Mouse (Mus musculus) midbrain, embryonic 11.5 days (tissue): ENCODE measurements around the gene Pofut2. TPM values are rescaled to one million over a fixed set of nuclear protein-coding genes. Genes with fewer than 3 reads are reported as not detected.
A peak's percentile ranks its signal among the peaks of the same experiment; 100 is the strongest.

ENCODE experiments used
- ATAC-seq: fragments of 200-750 bp; cut with Nextera tagmentation; 2 replicates; pipeline ENCODE4 v1.8.0; 2017; ENCODE audit warnings: moderate TSS enrichment, moderate library complexity; ENCODE audit not compliant: low FRiP score
- DNase-seq: peaks from one replicate; pipeline ENCODE4 v3.0.0; 2015; ENCODE audit warnings: low spot score; ENCODE audit errors: missing footprints
- H3K27ac ChIP-seq: fragments of 300-500 bp; sonication (generic); 2 replicates; pipeline ENCODE4 v1.5.1; 2014; ENCODE audit warnings: low read depth, low read length
- H3K27me3 ChIP-seq: fragments of 300-500 bp; sonication (generic); 2 replicates; pipeline ENCODE4 v1.6.1; 2014; ENCODE audit warnings: mild to moderate bottlenecking, low read length, moderate library complexity, mixed read lengths; ENCODE audit not compliant: control insufficient read depth, insufficient read depth
- H3K36me3 ChIP-seq: fragments of 300-500 bp; sonication (generic); 2 replicates; pipeline ENCODE4 v1.6.1; 2014; ENCODE audit warnings: mild to moderate bottlenecking, low read length, moderate library complexity, mixed read lengths; ENCODE audit not compliant: control insufficient read depth, insufficient read depth
- H3K4me1 ChIP-seq: fragments of 300-500 bp; sonication (generic); 2 replicates; pipeline ENCODE4 v1.6.1; 2014; ENCODE audit warnings: low read length; ENCODE audit not compliant: control insufficient read depth, insufficient read depth
- H3K4me2 ChIP-seq: fragments of 300-500 bp; sonication (generic); 2 replicates; pipeline ENCODE4 v1.6.1; 2014; ENCODE audit warnings: mild to moderate bottlenecking, moderate library complexity
- H3K4me3 ChIP-seq: fragments of 300-500 bp; sonication (generic); 2 replicates; pipeline ENCODE4 v1.5.1; 2014; ENCODE audit warnings: low read depth, low read length
- H3K9ac ChIP-seq: fragments of 300-500 bp; sonication (generic); 2 replicates; pipeline ENCODE4 v1.6.1; 2014; ENCODE audit warnings: low read length
- H3K9me3 ChIP-seq: fragments of 300-500 bp; sonication (generic); 2 replicates; pipeline ENCODE4 v1.6.1; 2016; ENCODE audit warnings: low read length; ENCODE audit not compliant: control insufficient read depth
- WGBS: fragments of 180-500 bp; shearing (Covaris S2); extraction: QIAGEN DNeasy Blood & Tissue Kit; methylation state at CpG from one replicate; pipeline ENCODE4 v1.1.7; 2014; 5-methylcytosine and 5-hydroxymethylcytosine counted together
- polyA plus RNA-seq: library from polyadenylated mRNA; unstranded; fragments of >200 nt; fragmentation: Nextera tagmentation; extraction: Ambion mirVana; gene quantifications from 2 replicates; pipeline ENCODE4 v1.2.1, GENCODE M21; 2014

Pofut2 gene
- polyA plus RNA-seq, 1 experiment from 2014 or later = 69.7 TPM

DNA sequence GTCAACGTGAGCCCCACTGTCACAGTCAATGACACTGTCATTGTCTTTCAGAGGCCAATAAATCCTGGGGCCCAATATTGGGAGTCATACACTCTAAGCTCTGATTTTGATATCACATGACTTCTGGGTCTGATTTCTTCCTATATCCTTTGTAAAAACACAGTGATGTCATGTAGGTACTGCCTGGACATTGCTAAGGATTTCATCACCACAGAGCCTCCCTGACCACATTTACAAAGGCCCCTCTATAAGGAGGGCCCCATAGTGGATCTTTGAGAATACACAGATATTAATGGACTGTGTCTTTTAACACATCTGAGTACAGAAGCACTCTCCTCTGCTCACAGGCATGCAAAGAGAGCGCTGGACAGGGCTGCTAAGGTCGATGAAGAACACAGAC is 16.6 kb upstream of the Pofut2 start:
- H3K27me3 ChIP-seq = no peaks in the 10 kb centered on the region
- ATAC-seq (no peak), DNase-seq (no peak)
- H3K9me3 ChIP-seq = no peaks in the 10 kb centered on the region
- no peaks in the 10 kb centered on the region for H3K4me1 ChIP-seq
- H3K9ac ChIP-seq = no peak overlapping the region
- no peak overlapping the region for H3K27ac ChIP-seq
- 81% methylated on average over 3 of the region's 3 CpGs for WGBS
- H3K4me3 ChIP-seq = no peak overlapping the region
- H3K36me3 ChIP-seq = no peaks in the 10 kb centered on the region
- H3K4me2 ChIP-seq = no peak overlapping the region

DNA sequence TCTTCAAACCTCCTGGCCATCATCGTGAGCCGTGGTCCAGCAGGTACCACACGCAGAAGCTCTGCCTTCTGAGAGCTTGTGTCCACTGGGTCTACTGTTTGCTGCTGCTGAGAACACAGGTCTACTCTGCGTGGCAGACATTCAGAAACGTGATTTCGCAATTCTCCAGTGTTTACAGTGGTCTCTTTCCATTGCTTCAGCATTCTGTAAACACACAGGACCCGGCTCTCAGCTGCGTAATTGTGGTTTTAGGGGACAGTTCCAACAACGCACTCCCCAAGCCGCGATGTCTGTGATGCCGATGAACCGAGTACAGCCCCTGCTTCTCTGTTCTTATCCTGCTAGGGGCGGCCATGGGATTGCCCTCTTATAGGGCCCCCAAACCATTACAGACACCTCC is 16.1 kb upstream of the Pofut2 start:
- ATAC-seq = no peak
- Histone ChIP-seq H3K4me1 (no peaks in the 10 kb centered on the region), H3K9me3 (no peaks in the 10 kb centered on the region), H3K9ac (no peak overlapping the region), H3K27me3 (no peaks in the 10 kb centered on the region), H3K4me2 (no peak overlapping the region), H3K4me3 (no peak overlapping the region), H3K27ac (no peak overlapping the region), H3K36me3 (no peaks in the 10 kb centered on the region)
- WGBS = 94% methylated on average over 14 of the region's 14 CpGs
- DNase-seq = no peak

DNA sequence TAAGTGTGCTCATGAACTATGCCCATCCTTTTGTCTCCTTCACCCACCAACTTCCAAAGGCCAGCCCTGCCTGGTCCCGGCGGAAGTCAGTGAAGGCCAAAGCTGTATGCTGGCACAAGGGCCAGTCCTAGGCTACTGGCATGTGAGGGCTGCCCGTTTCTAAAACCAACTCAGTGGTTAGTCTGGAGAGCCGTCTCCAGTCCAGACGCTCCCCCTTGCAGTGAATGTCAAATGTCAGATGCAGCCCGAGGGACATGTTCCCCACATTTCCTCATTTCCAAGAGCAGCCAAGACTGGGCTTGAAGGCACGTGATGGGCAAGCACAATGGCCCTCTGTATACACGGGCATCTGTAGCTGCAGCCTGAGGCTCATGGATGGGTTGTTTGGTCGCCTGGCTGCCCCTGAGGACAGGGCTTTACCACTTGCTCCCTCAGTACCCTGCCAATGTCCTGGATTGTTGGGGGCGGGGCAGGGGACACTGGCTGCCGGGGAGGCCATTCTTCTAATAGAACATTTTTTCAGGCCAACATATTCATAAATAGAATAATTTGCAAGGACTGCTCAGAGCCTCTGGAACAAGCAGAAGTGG is 15.4 kb upstream of the Pofut2 start:
- Histone ChIP-seq H3K9ac (no peak overlapping the region), H3K9me3 (no peaks in the 10 kb centered on the region), H3K36me3 (no peaks in the 10 kb centered on the region), H3K27me3 (no peaks in the 10 kb centered on the region), H3K4me1 (no peaks in the 10 kb centered on the region), H3K4me2 (no peak overlapping the region), H3K27ac (no peak overlapping the region), H3K4me3 (no peak overlapping the region)
- no peak for ATAC-seq
- 75% methylated on average over 11 of the region's 11 CpGs for WGBS
- DNase-seq = peak; percentile 28

DNA sequence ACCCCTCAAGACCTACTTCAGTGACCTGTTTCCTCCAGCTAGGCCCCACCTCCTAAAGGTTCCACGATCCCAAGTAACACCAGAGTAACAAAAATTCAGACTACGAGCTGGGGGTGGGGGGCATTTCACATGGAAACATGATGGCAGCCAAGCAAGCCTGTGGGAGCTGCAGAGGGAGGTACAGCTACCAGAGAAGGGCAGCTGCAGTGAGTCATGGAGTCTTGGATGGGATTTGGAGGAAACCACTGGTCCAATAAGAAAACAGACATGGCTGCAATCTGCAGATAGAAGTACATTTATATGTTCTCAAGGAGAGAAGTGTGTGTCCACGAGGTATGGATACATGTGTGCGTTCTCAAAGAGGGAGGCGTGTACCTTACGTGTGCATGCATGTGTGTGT is 14.2 kb upstream of the Pofut2 start:
- no peak overlapping the region for H3K4me2 ChIP-seq
- DNase-seq (no peak), ATAC-seq (no peak)
- no peak overlapping the region for H3K9ac ChIP-seq
- no peaks in the 10 kb centered on the region for H3K4me1 ChIP-seq
- no peaks in the 10 kb centered on the region for H3K27me3 ChIP-seq
- no peaks in the 10 kb centered on the region for H3K36me3 ChIP-seq
- no peak overlapping the region for H3K4me3 ChIP-seq
- no peak overlapping the region for H3K27ac ChIP-seq
- 95% methylated on average over 6 of the region's 6 CpGs for WGBS
- H3K9me3 ChIP-seq = no peaks in the 10 kb centered on the region

DNA sequence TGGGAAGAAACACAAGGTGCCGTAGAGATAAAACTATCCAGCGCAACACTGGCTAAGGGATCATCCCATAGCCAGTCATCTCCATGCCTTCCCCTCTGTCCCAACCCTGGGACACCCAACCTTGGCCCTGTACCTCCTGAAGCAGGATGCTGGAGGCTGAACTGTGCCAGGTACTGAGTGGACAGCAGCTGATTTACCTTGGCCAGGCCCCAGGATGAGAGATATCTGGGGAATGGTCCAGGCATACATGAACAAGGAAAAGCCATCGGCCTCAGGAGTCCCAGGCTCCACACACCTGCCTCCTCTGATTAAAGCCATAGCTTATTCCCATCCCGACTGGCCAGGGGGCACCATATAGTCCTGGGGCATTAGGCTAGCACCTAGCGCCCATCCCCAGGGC is 12.0 kb upstream of the Pofut2 start:
- Histone ChIP-seq H3K9ac (no peak overlapping the region), H3K4me3 (no peak overlapping the region), H3K27ac (no peak overlapping the region), H3K4me2 (no peak overlapping the region), H3K4me1 (peaks cover 2% of the 10 kb centered on the region; the same call in 1 of the 2 replicates), H3K36me3 (no peaks in the 10 kb centered on the region), H3K9me3 (no peaks in the 10 kb centered on the region), H3K27me3 (no peaks in the 10 kb centered on the region; the same call in 1 of the 2 replicates)
- 86% methylated on average over 5 of the region's 5 CpGs for WGBS
- DNase-seq (peak; percentile 76), ATAC-seq (no peak)

DNA sequence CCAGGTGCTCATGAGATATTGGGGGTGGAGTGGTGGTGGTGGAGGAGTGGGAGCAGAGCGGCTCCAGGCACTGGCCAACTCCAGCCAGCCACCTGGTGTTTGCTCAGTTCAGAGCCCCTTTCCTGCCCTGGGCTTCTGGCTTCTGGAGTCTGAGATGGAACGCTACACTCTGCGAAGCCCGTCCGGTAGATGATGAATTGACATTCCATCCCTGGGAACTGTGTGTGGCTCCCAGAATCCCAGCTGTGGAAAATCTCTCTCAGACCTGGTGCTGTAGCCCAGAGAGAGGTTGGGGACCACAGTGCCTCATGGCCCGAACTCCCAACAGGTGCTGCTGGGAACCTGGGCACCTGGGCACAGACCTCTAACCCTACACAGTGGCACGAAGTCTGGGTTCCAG is 11.3 kb upstream of the Pofut2 start:
- ATAC-seq (no peak), DNase-seq (peak; percentile 67)
- no peak overlapping the region for H3K4me2 ChIP-seq
- WGBS = 82% methylated on average over 7 of the region's 7 CpGs
- H3K4me3 ChIP-seq = no peak overlapping the region
- H3K27ac ChIP-seq = no peak overlapping the region
- no peaks in the 10 kb centered on the region for H3K36me3 ChIP-seq
- H3K9ac ChIP-seq = no peak overlapping the region
- no peaks in the 10 kb centered on the region for H3K9me3 ChIP-seq
- H3K27me3 ChIP-seq = no peaks in the 10 kb centered on the region; the same call in 1 of the 2 replicates
- peaks cover 5% of the 10 kb centered on the region; the same call in 1 of the 2 replicates for H3K4me1 ChIP-seq

DNA sequence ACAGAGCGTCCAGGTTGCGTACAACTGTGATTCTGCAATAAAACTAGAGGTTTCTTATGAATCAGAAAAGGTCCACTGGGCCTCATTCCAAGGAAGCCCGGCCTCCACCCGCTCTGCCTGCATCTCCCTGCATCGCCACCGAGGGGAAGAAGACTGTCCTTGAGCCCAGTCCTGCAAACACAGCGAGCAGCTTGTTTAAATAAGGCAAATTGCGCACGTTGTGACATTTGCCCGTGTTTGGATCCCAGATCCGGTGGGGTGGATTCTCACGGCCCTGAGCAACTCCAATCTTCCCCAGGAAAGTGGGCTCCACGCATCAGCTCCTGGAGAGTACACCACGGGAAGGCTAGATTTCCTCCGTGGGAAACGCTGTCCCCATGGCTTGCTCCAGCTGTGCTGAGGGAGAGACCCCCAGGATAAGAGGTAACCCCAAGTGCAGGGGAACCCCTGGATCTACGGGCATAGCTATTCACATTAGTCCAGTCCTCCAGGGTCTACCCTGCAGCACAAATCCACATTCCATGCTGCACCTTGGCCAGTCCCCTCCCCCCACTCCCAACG is 7.7 kb upstream of the Pofut2 start:
- WGBS = 58% methylated on average over 18 of the region's 18 CpGs

DNA sequence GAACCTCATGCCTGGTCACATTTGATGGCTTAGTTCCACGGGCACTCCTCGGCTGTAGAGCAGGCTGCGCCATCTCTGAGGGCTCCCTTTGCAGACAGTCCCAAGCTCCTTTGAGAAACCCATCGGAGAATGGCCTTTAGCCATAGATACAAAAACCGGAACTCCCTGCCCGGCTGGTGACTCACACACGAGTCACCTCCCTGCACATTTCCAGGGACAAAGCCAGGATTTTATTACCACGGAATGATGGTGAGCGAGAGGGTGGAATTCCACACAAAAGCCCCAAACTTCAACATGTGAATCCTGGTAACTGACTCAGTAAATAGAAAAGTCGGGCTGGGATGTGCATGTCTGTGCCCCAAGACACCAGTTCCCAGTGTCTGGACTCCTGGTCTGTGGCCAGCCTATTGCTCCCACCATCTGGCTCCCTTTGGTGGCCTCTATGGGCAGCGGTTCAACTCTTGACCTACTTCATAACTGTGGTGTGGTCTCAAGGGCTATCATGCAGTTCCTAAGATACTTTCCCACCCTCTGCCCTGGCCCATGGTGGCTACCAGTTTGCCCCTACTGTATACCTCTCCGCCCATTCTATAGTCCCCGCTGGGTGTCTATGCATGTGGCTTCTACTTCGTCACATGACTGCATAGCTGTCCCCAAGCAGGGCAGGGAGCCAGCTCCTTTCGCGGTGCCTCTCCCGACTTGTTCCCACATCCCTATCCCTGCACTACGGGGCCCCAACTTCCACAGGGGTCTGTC is 7.1 kb upstream of the Pofut2 start:
- DNase-seq = no peak
- ATAC-seq = 0 out of 2 replicates have a peak, but pooled peaks have one; percentile 15
- H3K4me3 ChIP-seq = no peak overlapping the region
- WGBS = 78% methylated on average over 18 of the region's 18 CpGs
- no peaks in the 10 kb centered on the region for H3K36me3 ChIP-seq
- H3K27me3 ChIP-seq = no peaks in the 10 kb centered on the region; the same call in 1 of the 2 replicates
- peaks cover 5% of the 10 kb centered on the region; the same call in 1 of the 2 replicates for H3K4me1 ChIP-seq
- H3K4me2 ChIP-seq = no peak overlapping the region
- no peaks in the 10 kb centered on the region for H3K9me3 ChIP-seq
- no peak overlapping the region; the same call in 1 of the 2 replicates for H3K9ac ChIP-seq
- H3K27ac ChIP-seq = no peak overlapping the region

More for the DNA sequence above, 7.7 kb upstream of the Pofut2 start:
- no peak overlapping the region for H3K27ac ChIP-seq
- H3K9ac ChIP-seq = no peak overlapping the region
- H3K4me3 ChIP-seq = no peak overlapping the region
- DNase-seq (peak; percentile 87), ATAC-seq (no peak)
- H3K27me3 ChIP-seq = no peaks in the 10 kb centered on the region; the same call in 1 of the 2 replicates
- no peak overlapping the region for H3K4me2 ChIP-seq
- H3K36me3 ChIP-seq = no peaks in the 10 kb centered on the region
- H3K4me1 ChIP-seq = peaks cover 5% of the 10 kb centered on the region; the same call in 1 of the 2 replicates
- H3K9me3 ChIP-seq = no peaks in the 10 kb centered on the region

DNA sequence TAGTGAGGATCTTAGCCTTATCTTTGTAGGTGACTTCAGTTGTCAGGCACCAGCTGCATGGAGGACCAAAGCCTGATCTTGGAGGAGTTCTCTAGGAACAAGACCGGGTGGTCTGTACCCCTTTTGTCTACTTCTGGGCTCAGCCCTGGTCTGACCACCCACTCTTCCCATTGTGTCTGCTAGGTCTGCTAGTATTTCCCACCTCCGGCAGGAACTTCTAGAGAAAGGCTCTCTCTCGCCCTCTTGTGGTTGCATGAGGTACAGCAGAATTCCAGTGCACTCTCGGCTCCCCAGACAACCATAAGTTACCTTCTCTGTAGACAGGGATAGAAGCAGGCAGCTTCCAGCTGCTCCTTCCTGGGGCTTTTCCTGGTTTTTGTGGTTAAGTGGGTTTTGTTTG is 6.2 kb upstream of the Pofut2 start:
- DNase-seq = peak; percentile 98
- no peaks in the 10 kb centered on the region for H3K9me3 ChIP-seq
- peak; percentile 80 for ATAC-seq
- no peak overlapping the region for H3K4me3 ChIP-seq
- WGBS = 2% methylated on average over 4 of the region's 4 CpGs
- H3K4me1 ChIP-seq = peaks cover 5% of the 10 kb centered on the region; the same call in 1 of the 2 replicates
- H3K36me3 ChIP-seq = no peaks in the 10 kb centered on the region
- H3K9ac ChIP-seq = no peak overlapping the region; the same call in 1 of the 2 replicates
- no peaks in the 10 kb centered on the region; the same call in 1 of the 2 replicates for H3K27me3 ChIP-seq
- no peak overlapping the region for H3K27ac ChIP-seq
- no peak overlapping the region for H3K4me2 ChIP-seq
